ENCODE assay signal across 20 mouse cellular contexts in the genomic region with DNA sequence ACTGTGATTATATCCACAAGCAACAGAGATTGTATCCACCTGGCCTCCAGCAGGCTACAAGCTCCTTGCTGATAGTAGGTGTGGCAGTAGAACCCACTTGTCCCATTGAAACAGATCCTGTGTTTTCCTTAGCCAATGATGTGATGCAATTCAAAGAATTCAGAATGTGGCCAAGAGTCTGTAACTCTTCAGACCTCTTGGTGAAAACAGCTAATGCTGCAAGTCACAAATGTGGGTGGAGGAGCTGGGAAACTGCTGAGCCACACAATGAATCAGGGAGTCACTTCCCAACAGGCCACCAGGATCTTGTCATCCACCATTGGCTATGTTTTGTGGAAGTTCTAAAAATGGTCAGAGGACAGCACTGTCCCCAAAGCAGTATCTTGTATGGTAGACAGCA.
DNase-seq lines count a peak whose midpoint lies in the region; ATAC-seq and TF ChIP-seq lines count a peak whose summit lies in the region.
"Had no signal": no experiment of that assay in that cellular context is flagged by ENCODE, and none has a peak within 500 bp of the region (broad histone marks: within the 10 kb centered on the region; RNA-seq: fewer than 3 reads in every experiment).

No protein-coding gene starts in this region.

- TF ChIP-seq POLR2A in embryonic fibroblast, embryonic 13.5 days (IDR thresholded peaks at IDR 0.05; ENCODE audit: low read depth, low read length), result no peak

- no peak overlapping the region for H3K4me3 ChIP-seq in kidney, postnatal 0 days (replicated peaks; ENCODE audit: low read depth, low read length)
- H3K4me3 ChIP-seq in kidney, embryonic 16.5 days (ENCODE audit: low read length), result no peak overlapping the region
- H3K4me3 ChIP-seq in embryonic fibroblast, embryonic 13.5 days (ENCODE audit: insufficient read depth, low read length), result no peak overlapping the region
- no peak overlapping the region for H3K4me3 ChIP-seq in lung, postnatal 0 days (ENCODE audit: low read depth, low read length)
- H3K4me3 ChIP-seq in forebrain, embryonic 10.5 days, result no peak overlapping the region
- H3K4me3 ChIP-seq: forebrain, embryonic 13.5 days; intestine, embryonic 15.5 days; liver, embryonic 15.5 days; megakaryocyte, embryonic 14.5 days had no signal

- H3K9ac ChIP-seq in kidney, postnatal 0 days (ENCODE audit: low read depth, low read length), result no peak overlapping the region
- no peak overlapping the region for H3K9ac ChIP-seq in kidney, embryonic 16.5 days (replicated peaks; ENCODE audit: low read length)
- no peak overlapping the region for H3K9ac ChIP-seq in lung, postnatal 0 days (replicated peaks; ENCODE audit: low read depth)
- H3K9ac ChIP-seq: forebrain, embryonic 13.5 days; hindbrain, embryonic 14.5 days; intestine, embryonic 15.5 days; liver, embryonic 15.5 days had no signal

- no peaks in the 10 kb centered on the region for H3K4me1 ChIP-seq in kidney, postnatal 0 days (replicated peaks; ENCODE audit: insufficient read depth, low read length)
- H3K4me1 ChIP-seq in kidney, embryonic 16.5 days (ENCODE audit: insufficient read depth, low read length), result no peaks in the 10 kb centered on the region
- no peaks in the 10 kb centered on the region for H3K4me1 ChIP-seq in embryonic fibroblast, embryonic 13.5 days (ENCODE audit: control insufficient read depth, insufficient read depth, low read length)
- H3K4me1 ChIP-seq in lung, postnatal 0 days (ENCODE audit: insufficient read depth, low read depth, low read length), result no peaks in the 10 kb centered on the region; the same call in 1 of the 2 replicates
- no peaks in the 10 kb centered on the region for H3K4me1 ChIP-seq in forebrain, embryonic 10.5 days
- H3K4me1 ChIP-seq: forebrain, embryonic 13.5 days; liver, embryonic 15.5 days had no signal

- ATAC-seq in kidney, postnatal 0 days (replicated peaks; ENCODE audit: low FRiP score, low read depth), result no peak
- ATAC-seq in kidney, embryonic 16.5 days (ENCODE audit: low FRiP score, low TSS enrichment), result no peak
- ATAC-seq in lung, postnatal 0 days, result peak; percentile 84
- ATAC-seq: CD4-positive, CD25-positive, alpha-beta regulatory T cell, adult 4 months; forebrain, embryonic 13.5 days; intestine, embryonic 15.5 days; midbrain, embryonic 16.5 days had no signal

- peak; percentile 53 for TF ChIP-seq EP300 in lung, postnatal 0 days (IDR thresholded peaks at IDR 0.05)

- H3K4me2 ChIP-seq in kidney, postnatal 0 days (ENCODE audit: low read length), result no peak overlapping the region
- no peak overlapping the region for H3K4me2 ChIP-seq in kidney, embryonic 16.5 days (replicated peaks; ENCODE audit: low read depth, low read length)
- H3K4me2 ChIP-seq in lung, postnatal 0 days (replicated peaks; ENCODE audit: low read depth, low read length), result no peak overlapping the region
- H3K4me2 ChIP-seq: forebrain, embryonic 13.5 days; hindbrain, embryonic 14.5 days; intestine, embryonic 15.5 days; liver, embryonic 15.5 days had no signal

- peak; percentile 18 for DNase-seq in kidney, postnatal 0 days (ENCODE audit: low spot score)
- DNase-seq in lung, postnatal 0 days (ENCODE audit: low spot score), result peak; percentile 80
- DNase-seq in skeletal muscle tissue, adult 2 months (ENCODE audit: low read depth, low spot score), result peak; percentile 25
- no peak for DNase-seq in forebrain, embryonic 10.5 days (ENCODE audit: extremely low spot score, low spot score)
- DNase-seq in cerebellum, postnatal 25 days, result no peak
- DNase-seq: adrenal gland, adult 8-10 months; cerebellum, adult 11 months; kidney, postnatal 25 days; right cerebral cortex, adult 18-20 months; thymus, adult 2 months had no signal

- no peaks in the 10 kb centered on the region for H3K9me3 ChIP-seq in kidney, postnatal 0 days (replicated peaks; ENCODE audit: low read length)
- no peaks in the 10 kb centered on the region for H3K9me3 ChIP-seq in kidney, embryonic 16.5 days (ENCODE audit: low read length)
- no peaks in the 10 kb centered on the region for H3K9me3 ChIP-seq in lung, postnatal 0 days (ENCODE audit: low read length)
- no peaks in the 10 kb centered on the region for H3K9me3 ChIP-seq in forebrain, embryonic 10.5 days
- H3K9me3 ChIP-seq: forebrain, embryonic 13.5 days; G1E; intestine, embryonic 15.5 days; liver, embryonic 15.5 days; megakaryocyte, embryonic 14.5 days had no signal

- no peaks in the 10 kb centered on the region for H3K27me3 ChIP-seq in kidney, postnatal 0 days (ENCODE audit: insufficient read depth, low read length)
- no peaks in the 10 kb centered on the region for H3K27me3 ChIP-seq in kidney, embryonic 16.5 days (ENCODE audit: insufficient read depth, low read length)
- H3K27me3 ChIP-seq in lung, postnatal 0 days (replicated peaks; ENCODE audit: insufficient read depth, low read length), result no peaks in the 10 kb centered on the region
- H3K27me3 ChIP-seq in forebrain, embryonic 10.5 days (ENCODE audit: poor library complexity, severe bottlenecking), result no peaks in the 10 kb centered on the region
- H3K27me3 ChIP-seq: forebrain, embryonic 13.5 days; intestine, embryonic 15.5 days; liver, embryonic 15.5 days had no signal

- TF ChIP-seq CTCF in kidney, postnatal 0 days (IDR thresholded peaks at IDR 0.05; ENCODE audit: low read depth), result no peak
- no peak for TF ChIP-seq CTCF in embryonic fibroblast, embryonic 13.5 days (IDR thresholded peaks at IDR 0.05; ENCODE audit: borderline replicate concordance, insufficient read depth, low read length)
- TF ChIP-seq CTCF in lung, postnatal 0 days (IDR thresholded peaks at IDR 0.05), result no peak

- no peaks in the 10 kb centered on the region for H3K36me3 ChIP-seq in kidney, postnatal 0 days (ENCODE audit: insufficient read depth, low read length)
- no peaks in the 10 kb centered on the region for H3K36me3 ChIP-seq in kidney, embryonic 16.5 days (ENCODE audit: insufficient read depth, low read length)
- H3K36me3 ChIP-seq in lung, postnatal 0 days (ENCODE audit: insufficient read depth, low read length), result no peaks in the 10 kb centered on the region
- H3K36me3 ChIP-seq in forebrain, embryonic 10.5 days (replicated peaks), result no peaks in the 10 kb centered on the region
- H3K36me3 ChIP-seq: G1E; intestine, embryonic 15.5 days; liver, embryonic 15.5 days had no signal

- H3K27ac ChIP-seq in kidney, postnatal 0 days, result no peak overlapping the region
- no peak overlapping the region for H3K27ac ChIP-seq in kidney, embryonic 16.5 days (ENCODE audit: low read length)
- peak overlapping the region; percentile 92 for H3K27ac ChIP-seq in embryonic fibroblast, embryonic 13.5 days (ENCODE audit: insufficient read depth, low read length)
- H3K27ac ChIP-seq in lung, postnatal 0 days (ENCODE audit: low read length), result no peak overlapping the region
- H3K27ac ChIP-seq in forebrain, embryonic 10.5 days, result no peak overlapping the region
- H3K27ac ChIP-seq: forebrain, embryonic 13.5 days; hindbrain, embryonic 14.5 days; intestine, embryonic 15.5 days; liver, embryonic 15.5 days had no signal

Comparison
In these comparisons a context has a peak if more than half of its experiments do, and no peak if none do; other contexts are left out.
1. DNase-seq: peak in kidney, postnatal 0 days (single experiment), lung, postnatal 0 days (single experiment) and skeletal muscle tissue, adult 2 months (single experiment); none in forebrain, embryonic 10.5 days (single experiment) and cerebellum, postnatal 25 days (0 of 2).